In the genomic region with DNA sequence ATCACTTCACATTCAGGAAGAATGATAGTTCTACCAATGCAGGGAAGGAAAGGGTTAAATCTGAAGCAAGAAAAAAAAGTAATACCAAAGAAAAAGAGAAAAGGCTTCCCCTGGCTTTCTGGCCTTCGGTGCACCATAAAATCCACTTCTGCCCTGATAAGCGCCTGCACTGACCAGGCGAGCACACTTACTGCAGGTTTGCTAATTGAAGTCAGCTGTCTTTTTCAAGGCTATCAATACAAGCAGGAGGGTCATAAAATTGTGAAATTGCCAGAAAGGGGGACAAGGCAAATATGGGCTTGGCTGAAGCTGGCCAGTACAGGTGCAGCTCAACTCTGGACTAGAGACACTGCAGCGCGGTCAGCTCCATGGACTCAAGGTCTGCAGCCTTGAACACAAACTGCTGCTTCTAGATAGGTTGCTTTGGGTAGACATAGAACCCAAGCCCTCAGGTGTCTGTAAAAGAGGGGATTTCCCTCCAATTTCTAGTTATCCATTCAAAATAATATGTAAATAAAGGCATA, we compare ENCODE assay signal across 14 mouse cellular contexts.
"Had no signal": no experiment of that assay in that cellular context is flagged by ENCODE, and none has a peak within 500 bp of the region (broad histone marks: within the 10 kb centered on the region; RNA-seq: fewer than 3 reads in every experiment).

No protein-coding gene starts in this region.

- DNase-seq: lung, adult 18-20 months; lung, embryonic 14.5 days; lung, postnatal 10 days; lung, postnatal 4 days; right cerebral cortex, postnatal 14 days; thymus, adult 2 months; thymus, postnatal 25 days; thymus, postnatal 4 days had no signal

- H3K4me2 ChIP-seq: lung, embryonic 14.5 days; midbrain, embryonic 11.5 days; midbrain, embryonic 13.5 days; midbrain, embryonic 15.5 days; neural tube, embryonic 12.5 days; stomach, embryonic 15.5 days had no signal

- H3K4me3 ChIP-seq: midbrain, embryonic 13.5 days; midbrain, embryonic 15.5 days; neural tube, embryonic 12.5 days; stomach, embryonic 15.5 days had no signal

- H3K9me3 ChIP-seq: midbrain, embryonic 13.5 days; midbrain, embryonic 15.5 days; neural tube, embryonic 12.5 days; stomach, embryonic 15.5 days had no signal

- H3K27ac ChIP-seq: midbrain, embryonic 13.5 days; midbrain, embryonic 15.5 days; neural tube, embryonic 12.5 days; stomach, embryonic 15.5 days; stomach, postnatal 0 days had no signal

- H3K9ac ChIP-seq: lung, embryonic 14.5 days; midbrain, embryonic 13.5 days; midbrain, embryonic 15.5 days; neural tube, embryonic 12.5 days; stomach, embryonic 15.5 days had no signal

- H3K36me3 ChIP-seq: midbrain, embryonic 13.5 days; midbrain, embryonic 15.5 days; neural tube, embryonic 12.5 days; stomach, embryonic 15.5 days had no signal

- H3K4me1 ChIP-seq: midbrain, embryonic 13.5 days; midbrain, embryonic 15.5 days; neural tube, embryonic 12.5 days; stomach, embryonic 15.5 days had no signal

- H3K27me3 ChIP-seq: midbrain, embryonic 13.5 days; midbrain, embryonic 15.5 days; neural tube, embryonic 12.5 days; stomach, embryonic 15.5 days had no signal

- ATAC-seq: midbrain, embryonic 13.5 days; midbrain, embryonic 15.5 days had no signal
